Mouse (Mus musculus) ovary, postnatal 36 days (tissue): ENCODE data around the gene Dnajc11.

Experiments
- DNase-seq: peaks from one replicate; pipeline ENCODE4 v3.0.0; 2022; ENCODE audit warnings: low spot score, mixed read lengths

Dnajc11 gene

GRCm38 (mm10) chr4:151933505-151934214 lies at the start of gene Dnajc11:
Gene Dnajc11 (plus strand): TSS chr4:151933691.
- DNase-seq, result peak; percentile 93

GRCm38 (mm10) chr4:151893241-151893640 lies 40.2 kb upstream of the Dnajc11 start:
- no peak for DNase-seq

- DNase-seq, result no peak
Measured at GRCm38 (mm10) chr4:151894926-151895325, 38.6 kb upstream of the Dnajc11 start.

- no peak for DNase-seq
Measured at GRCm38 (mm10) chr4:151895624-151896023, 37.9 kb upstream of the Dnajc11 start.

GRCm38 (mm10) chr4:151897069-151897617 lies 36.3 kb upstream of the Dnajc11 start:
- DNase-seq, result no peak

GRCm38 (mm10) chr4:151898600-151899245 lies 34.8 kb upstream of the Dnajc11 start:
- no peak for DNase-seq

GRCm38 (mm10) chr4:151899707-151900384 lies 33.6 kb upstream of the Dnajc11 start:
- no peak for DNase-seq

- DNase-seq, result no peak
Measured at GRCm38 (mm10) chr4:151900735-151901134, 32.8 kb upstream of the Dnajc11 start.

- no peak for DNase-seq
Measured at GRCm38 (mm10) chr4:151901422-151901821, 32.1 kb upstream of the Dnajc11 start.

- DNase-seq, result no peak
Measured at GRCm38 (mm10) chr4:151902046-151902688, 31.3 kb upstream of the Dnajc11 start.

GRCm38 (mm10) chr4:151902689-151903241 lies 30.7 kb upstream of the Dnajc11 start:
- DNase-seq, result peak; percentile 39

- DNase-seq, result no peak
Measured at GRCm38 (mm10) chr4:151904098-151904497, 29.4 kb upstream of the Dnajc11 start.

GRCm38 (mm10) chr4:151905621-151906020 lies 27.9 kb upstream of the Dnajc11 start:
- no peak for DNase-seq

- peak; percentile 26 for DNase-seq
Measured at GRCm38 (mm10) chr4:151907577-151908343, 25.7 kb upstream of the Dnajc11 start.

GRCm38 (mm10) chr4:151908809-151909208 lies 24.7 kb upstream of the Dnajc11 start:
- DNase-seq, result no peak

GRCm38 (mm10) chr4:151916271-151916670 lies 17.2 kb upstream of the Dnajc11 start:
- no peak for DNase-seq

GRCm38 (mm10) chr4:151919135-151919840 lies 14.2 kb upstream of the Dnajc11 start:
- no peak for DNase-seq

GRCm38 (mm10) chr4:151919900-151920643 lies 13.4 kb upstream of the Dnajc11 start:
- DNase-seq, result no peak

GRCm38 (mm10) chr4:151922124-151922523 lies 11.4 kb upstream of the Dnajc11 start:
- DNase-seq, result no peak
